In the genomic region with DNA sequence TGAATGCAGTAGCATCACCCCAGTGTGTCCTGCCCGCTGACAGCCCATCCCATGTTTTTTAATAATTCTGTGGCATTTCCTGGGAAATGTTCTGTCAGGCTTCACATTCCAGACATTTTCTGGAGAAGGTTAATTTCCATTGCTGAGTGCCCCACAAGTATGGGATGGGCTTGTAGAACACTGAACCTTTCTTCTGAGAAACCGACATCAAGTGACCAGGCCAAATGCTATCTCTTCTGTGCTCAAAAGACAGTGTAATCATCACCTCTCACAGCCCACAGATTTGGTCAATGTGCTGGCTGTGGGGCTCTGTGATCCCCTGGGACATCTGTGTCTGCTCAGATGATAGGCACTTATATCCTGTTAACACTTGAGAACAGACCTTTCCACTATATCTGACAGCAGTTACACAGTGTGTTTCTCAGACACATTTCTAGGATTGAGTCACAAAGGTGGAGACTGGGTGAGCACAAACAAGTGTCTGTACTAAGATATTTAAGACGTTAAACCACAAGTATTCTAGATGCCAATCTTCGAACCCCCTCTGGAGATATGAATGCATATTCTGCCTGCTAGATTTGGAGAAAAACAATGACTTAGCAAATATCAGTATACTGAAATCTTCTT, we compare ENCODE assay signal across 11 mouse cellular contexts.
DNase-seq lines count a peak whose midpoint lies in the region; ATAC-seq and TF ChIP-seq lines count a peak whose summit lies in the region.
"Had no signal": no experiment of that assay in that cellular context is flagged by ENCODE, and none has a peak within 500 bp of the region (broad histone marks: within the 10 kb centered on the region; RNA-seq: fewer than 3 reads in every experiment).

No protein-coding gene starts in this region.

- whole genome bisulfite sequencing in heart, embryonic 16.5 days: 34% methylated on average over 4 of the region's 4 CpGs
- 52% methylated on average over 4 of the region's 4 CpGs for WGBS in liver, postnatal 0 days (ENCODE audit: insufficient replicate concordance)

- TF ChIP-seq EP300 in CH12.LX (IDR thresholded peaks at IDR 0.05; ENCODE audit: low read length): peak; percentile 86
- TF ChIP-seq EP300 in liver, postnatal 0 days (IDR thresholded peaks at IDR 0.05; ENCODE audit: low read depth): peak; percentile 99

- TF ChIP-seq RAD21 in CH12.LX (IDR thresholded peaks at IDR 0.05; ENCODE audit: low read depth, low read length): no peak

- ATAC-seq in heart, embryonic 16.5 days (replicated peaks; ENCODE audit: extremely low read depth, insufficient read depth, low FRiP score): peak; percentile 52; the same call in 1 of the 2 replicates
- peak; percentile 95 for ATAC-seq in liver, postnatal 0 days

- H3K36me3 ChIP-seq in heart, embryonic 16.5 days (ENCODE audit: control insufficient read depth, insufficient read depth): no peaks in the 10 kb centered on the region
- H3K36me3 ChIP-seq in CH12.LX (replicated peaks in 1 of 2; ENCODE audit: control insufficient read depth in 1 of 2, insufficient read depth in 1 of 2, low read length in 1 of 2): peaks cover 35 to 66% of the 10 kb centered on the region in 2 experiments
- H3K36me3 ChIP-seq in liver, postnatal 0 days (replicated peaks; ENCODE audit: insufficient read depth, low read length): peaks cover 40% of the 10 kb centered on the region

- H3K4me1 ChIP-seq in heart, embryonic 16.5 days (ENCODE audit: control insufficient read depth, insufficient read depth, low read length): peaks cover 22% of the 10 kb centered on the region
- peaks cover 11 to 54% of the 10 kb centered on the region in 2 experiments; a peak in 3 of 4 replicates for H3K4me1 ChIP-seq in CH12.LX (ENCODE audit: control insufficient read depth in 1 of 2, insufficient read depth in 2 of 2)
- peaks cover 12% of the 10 kb centered on the region; the same call in 1 of the 2 replicates for H3K4me1 ChIP-seq in embryonic fibroblast, embryonic 13.5 days (ENCODE audit: control insufficient read depth, insufficient read depth, low read length)
- H3K4me1 ChIP-seq in liver, postnatal 0 days (ENCODE audit: insufficient read depth): peaks cover 22% of the 10 kb centered on the region

- in situ Hi-C loops in CH12.LX (cut with MboI; ENCODE audit: low pct_ligation_motif_present, low pct_unique_long_range_greater_than_20kb, low sequenced_read_pairs): no loop called here

- H3K27ac ChIP-seq in heart, embryonic 16.5 days (ENCODE audit: low read length): peak overlapping the region; percentile 31; the same call in 1 of the 2 replicates
- H3K27ac ChIP-seq in CH12.LX (ENCODE audit: insufficient read depth, low read depth): peak overlapping the region; percentile 10; the same call in 1 of the 2 replicates
- peak overlapping the region; percentile 61 for H3K27ac ChIP-seq in embryonic fibroblast, embryonic 13.5 days (ENCODE audit: insufficient read depth, low read length)
- H3K27ac ChIP-seq in liver, postnatal 0 days (ENCODE audit: low read depth): peak overlapping the region; percentile 66

- peaks cover 56% of the 10 kb centered on the region for H3K79me2 ChIP-seq in CH12.LX (replicated peaks; ENCODE audit: control insufficient read depth, extremely low read depth, insufficient read depth, poor library complexity, severe bottlenecking)

- dilution Hi-C loops in CH12.LX (cut with MboI; ENCODE audit: extremely low pct_ligation_motif_present, extremely low pct_unique_long_range_greater_than_20kb, low sequenced_read_pairs): no loop called here

- no peak overlapping the region for H3K4me3 ChIP-seq in heart, embryonic 16.5 days (ENCODE audit: low read length)
- H3K4me3 ChIP-seq in CH12.LX (replicated peaks in 1 of 3; ENCODE audit: low read depth in 2 of 3, low read length in 2 of 3, poor library complexity in 1 of 3): no peak overlapping the region
- no peak overlapping the region for H3K4me3 ChIP-seq in embryonic fibroblast, embryonic 13.5 days (ENCODE audit: insufficient read depth, low read length)
- H3K4me3 ChIP-seq in liver, postnatal 0 days (ENCODE audit: low read depth, low read length): no peak overlapping the region

- H3K27me3 ChIP-seq in heart, embryonic 16.5 days (ENCODE audit: control insufficient read depth, insufficient read depth, low read length): no peaks in the 10 kb centered on the region
- no peaks in the 10 kb centered on the region for H3K27me3 ChIP-seq in CH12.LX (replicated peaks)
- no peaks in the 10 kb centered on the region for H3K27me3 ChIP-seq in liver, postnatal 0 days (ENCODE audit: insufficient read depth, low read length)

- TF ChIP-seq POLR2A in CH12.LX (IDR thresholded peaks at IDR 0.05; ENCODE audit: low read depth, low read length): no peak
- TF ChIP-seq POLR2A in embryonic fibroblast, embryonic 13.5 days (IDR thresholded peaks at IDR 0.05; ENCODE audit: low read depth, low read length): no peak

- H3K9me3 ChIP-seq in heart, embryonic 16.5 days (replicated peaks; ENCODE audit: control insufficient read depth, low read length): no peaks in the 10 kb centered on the region
- no peaks in the 10 kb centered on the region for H3K9me3 ChIP-seq in CH12.LX (replicated peaks; ENCODE audit: low read length)
- no peaks in the 10 kb centered on the region for H3K9me3 ChIP-seq in liver, postnatal 0 days (ENCODE audit: low read length)

- TF ChIP-seq CTCF in CH12.LX (conservative IDR thresholded peaks at IDR 0.05 in 1 of 2, IDR thresholded peaks at IDR 0.05 in 1 of 2; ENCODE audit: low read depth in 2 of 2, low read length in 2 of 2): no peak
- no peak for TF ChIP-seq CTCF in embryonic fibroblast, embryonic 13.5 days (IDR thresholded peaks at IDR 0.05; ENCODE audit: borderline replicate concordance, insufficient read depth, low read length)
- no peak for TF ChIP-seq CTCF in liver, postnatal 0 days (IDR thresholded peaks at IDR 0.05; ENCODE audit: low read depth)

- no peak for DNase-seq in heart, adult 18-20 months
- peak; percentile 80 for DNase-seq in CH12.LX (ENCODE audit: extremely low read depth)
- peak; percentile 40 for DNase-seq in liver, postnatal 0 days
- no peak for DNase-seq in adrenal gland, adult 18-20 months (ENCODE audit: low spot score in 2 of 2)
- no peak for DNase-seq in frontal cortex, postnatal 10 days (ENCODE audit: low spot score in 2 of 2)
- DNase-seq in adrenal gland, postnatal 10 days: no peak
- DNase-seq: heart, postnatal 10 days; kidney, postnatal 25 days; thymus, postnatal 14 days had no signal

- H3K4me2 ChIP-seq in heart, embryonic 16.5 days (ENCODE audit: low read depth, low read length): 0 out of 2 replicates have a peak overlapping the region, but pooled peaks have one; percentile 15
- H3K4me2 ChIP-seq in CH12.LX (ENCODE audit: insufficient read depth, low read depth, poor library complexity, severe bottlenecking): peak overlapping the region; percentile 51
- H3K4me2 ChIP-seq in liver, postnatal 0 days (ENCODE audit: low read depth, low read length): peak overlapping the region; percentile 48

- no peak overlapping the region for H3K9ac ChIP-seq in heart, embryonic 16.5 days (ENCODE audit: low read length)
- no peak overlapping the region; the same call in 1 of the 2 replicates for H3K9ac ChIP-seq in CH12.LX (ENCODE audit: insufficient read depth, low read depth)
- no peak overlapping the region for H3K9ac ChIP-seq in liver, postnatal 0 days (replicated peaks)

TF ChIP-seq in CH12.LX, 34 proteins besides CTCF, POLR2A, EP300 and RAD21 (continues in another document):
- TF ChIP-seq JUND (conservative IDR thresholded peaks at IDR 0.05; ENCODE audit: low read depth, low read length) (peak; percentile 90), ZNF384 (IDR thresholded peaks at IDR 0.05; ENCODE audit: low read depth, low read length) (no peak), POLR2AphosphoS2 (IDR thresholded peaks at IDR 0.05; ENCODE audit: low read depth, low read length) (no peak), SIN3A (IDR thresholded peaks at IDR 0.05; ENCODE audit: low read length) (peak; percentile 36; the same call in 1 of the 2 replicates), MEF2A (IDR thresholded peaks at IDR 0.05; ENCODE audit: borderline replicate concordance, low read depth, low read length) (peak; percentile 76; the same call in 1 of the 2 replicates), KAT2A (IDR thresholded peaks at IDR 0.05; ENCODE audit: insufficient replicate concordance, low read length) (0 out of 2 replicates have a peak, but pooled peaks have one; percentile 38), JUN (IDR thresholded peaks at IDR 0.05; ENCODE audit: insufficient read depth, low read depth, low read length) (peak; percentile 72), MXI1 (IDR thresholded peaks at IDR 0.05; ENCODE audit: low read depth, low read length) (no peak; the same call in 1 of the 2 replicates), HCFC1 (IDR thresholded peaks at IDR 0.05; ENCODE audit: low read depth, low read length) (no peak), UBTF (IDR thresholded peaks at IDR 0.05; ENCODE audit: low read depth, low read length) (no peak), IRF4 (IDR thresholded peaks at IDR 0.05; ENCODE audit: low read depth, low read length) (peak; percentile 92), NRF1 (IDR thresholded peaks at IDR 0.05; ENCODE audit: low read depth, low read length) (no peak), MAX (IDR thresholded peaks at IDR 0.05; ENCODE audit: low read length) (no peak; the same call in 1 of the 2 replicates), ZC3H11A (IDR thresholded peaks at IDR 0.05; ENCODE audit: low read depth, low read length) (no peak), PAX5 (IDR thresholded peaks at IDR 0.05; ENCODE audit: low read length) (no peak), BHLHE40 (IDR thresholded peaks at IDR 0.05; ENCODE audit: low read depth, low read length) (peak; percentile 63), RCOR1 (conservative IDR thresholded peaks at IDR 0.05; ENCODE audit: low read depth, low read length) (0 out of 2 replicates have a peak, but pooled peaks have one; percentile 55), ZMIZ1 (IDR thresholded peaks at IDR 0.05; ENCODE audit: low read depth, low read length) (no peak), USF2 (conservative IDR thresholded peaks at IDR 0.05; ENCODE audit: low read depth, low read length) (no peak), NELFE (IDR thresholded peaks at IDR 0.05; ENCODE audit: low read depth, low read length) (no peak), MAZ (IDR thresholded peaks at IDR 0.05; ENCODE audit: low read depth, low read length) (no peak), CHD1 (IDR thresholded peaks at IDR 0.05; ENCODE audit: low read depth, low read length) (no peak), TCF12 (IDR thresholded peaks at IDR 0.05; ENCODE audit: low read depth, low read length) (peak; percentile 29; the same call in 1 of the 2 replicates), MAFK (IDR thresholded peaks at IDR 0.05; ENCODE audit: insufficient replicate concordance, low read length) (peak; percentile 40; the same call in 1 of the 2 replicates), TBP (conservative IDR thresholded peaks at IDR 0.05; ENCODE audit: low read depth, low read length) (no peak), E2F4 (IDR thresholded peaks at IDR 0.05; ENCODE audit: insufficient replicate concordance, low read depth, low read length) (no peak), SMC3 (IDR thresholded peaks at IDR 0.05; ENCODE audit: low read depth, low read length) (no peak), GABPA (IDR thresholded peaks at IDR 0.05; ENCODE audit: insufficient replicate concordance, low read depth, low read length) (no peak)

Comparison
In these comparisons a context has a peak if more than half of its experiments do, and no peak if none do; other contexts are left out.
1. H3K27ac ChIP-seq: peak in every context shown above with its lines; median percentile 66 in liver, postnatal 0 days; 61 in embryonic fibroblast, embryonic 13.5 days; 31 in heart, embryonic 16.5 days; 10 in CH12.LX.
2. DNase-seq: peak in CH12.LX (single experiment) and liver, postnatal 0 days (single experiment); none in heart, adult 18-20 months (0 of 2), adrenal gland, adult 18-20 months (0 of 2), frontal cortex, postnatal 10 days (0 of 2) and adrenal gland, postnatal 10 days (single experiment).
3. Peak in every context shown above with its lines, with median percentiles within 50 percentile points of each other: H3K4me2 ChIP-seq.